Mouse (Mus musculus): ENCODE results near the gene Gm12355.
"Not testable (repeated sequence)": the region's sequence is repeated elsewhere in the genome, so short reads cannot be mapped to it uniquely, and the experiment has no call there.

Gm12355 gene

GRCm38 (mm10) chr11:98625611-98626410, at the start of gene Gm12355, which contains the start of gene Gsdma3:
TSS of gene Gm12355 (minus strand) at chr11:98625661.
TSS of gene Gsdma3 (plus strand) at chr11:98626360.
- no peak for DNase-seq (ENCODE audit: low spot score)

GRCm38 (mm10) chr11:98673136-98673535, 47.7 kb upstream of the Gm12355 start:
- DNase-seq (ENCODE audit: low spot score) = peak; percentile 59

DNA sequence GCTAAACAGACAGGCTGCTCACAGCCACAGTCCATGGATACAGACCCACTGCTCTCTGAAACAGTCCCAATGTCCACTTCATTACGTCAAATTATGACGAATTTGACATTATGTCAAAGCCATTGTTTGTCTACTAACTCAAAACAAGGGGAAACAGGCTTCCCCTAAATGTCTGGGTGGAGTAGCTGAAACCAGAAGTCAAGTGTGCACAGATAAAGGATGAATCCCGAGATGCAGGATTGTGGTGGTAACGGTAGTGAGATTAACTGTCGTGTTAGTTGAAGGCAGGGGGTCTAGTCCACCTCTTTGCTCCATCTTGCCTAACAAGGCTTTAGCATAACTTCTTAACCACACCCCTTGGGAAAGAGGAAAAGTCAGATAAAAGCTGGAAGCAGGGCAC, 47.0 kb upstream of the Gm12355 start:
- DNase-seq (ENCODE audit: low spot score) = no peak

GRCm38 (mm10) chr11:98671857-98672256, 46.4 kb upstream of the Gm12355 start:
- DNase-seq (ENCODE audit: low spot score) = peak; percentile 54

- no peak for DNase-seq (ENCODE audit: low spot score)
These were observed 45.9 kb upstream of the Gm12355 start for GRCm38 (mm10) chr11:98671284-98671815.

GRCm38 (mm10) chr11:98668984-98669383, 43.5 kb upstream of the Gm12355 start:
- DNase-seq (ENCODE audit: low spot score) = no peak

DNA sequence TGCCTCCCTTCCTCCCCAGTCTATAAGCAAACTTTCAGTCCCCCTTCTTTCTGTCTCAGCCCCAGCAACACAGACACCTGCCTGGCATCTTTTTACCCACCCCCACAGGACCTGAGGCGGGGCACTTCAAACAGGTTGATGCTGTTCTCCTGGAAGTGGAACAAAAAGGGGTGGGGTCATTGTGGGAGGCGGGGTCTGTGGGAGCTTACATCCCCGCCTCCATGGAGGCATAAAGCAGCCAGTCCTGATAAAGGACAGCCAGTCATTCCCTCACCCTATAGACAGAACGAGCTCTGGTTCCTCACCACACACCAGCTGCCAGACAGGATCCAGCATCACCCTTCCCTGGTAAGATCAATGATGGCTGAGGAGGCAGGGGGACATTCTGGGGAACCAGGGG, 38.6 kb upstream of the Gm12355 start, which contains the start of gene Gsdma:
Gsdma (plus strand) TSS at position 261 of the 400 bp plus-strand sequence.
- DNase-seq (ENCODE audit: low spot score) = no peak

DNA sequence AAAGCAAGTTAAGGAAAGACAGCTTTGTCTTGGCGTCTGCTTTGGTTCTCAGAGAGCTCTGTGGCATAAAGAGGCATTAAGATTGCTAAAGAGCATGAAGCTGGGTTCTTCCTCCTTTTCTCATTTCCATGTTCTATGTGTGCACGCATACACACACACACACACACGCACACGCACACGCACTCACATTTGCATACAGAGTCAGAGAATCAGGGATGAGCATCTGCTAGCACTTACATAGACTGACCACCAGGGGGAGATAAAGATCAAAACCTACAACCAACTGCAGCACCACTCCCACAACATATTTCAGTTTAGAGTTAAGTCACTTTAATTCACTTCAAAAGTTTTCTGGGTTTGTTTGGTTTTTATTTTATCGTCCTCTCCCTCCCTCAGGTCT, 35.1 kb upstream of the Gm12355 start:
- peak; percentile 36 for DNase-seq (ENCODE audit: low spot score)

DNA sequence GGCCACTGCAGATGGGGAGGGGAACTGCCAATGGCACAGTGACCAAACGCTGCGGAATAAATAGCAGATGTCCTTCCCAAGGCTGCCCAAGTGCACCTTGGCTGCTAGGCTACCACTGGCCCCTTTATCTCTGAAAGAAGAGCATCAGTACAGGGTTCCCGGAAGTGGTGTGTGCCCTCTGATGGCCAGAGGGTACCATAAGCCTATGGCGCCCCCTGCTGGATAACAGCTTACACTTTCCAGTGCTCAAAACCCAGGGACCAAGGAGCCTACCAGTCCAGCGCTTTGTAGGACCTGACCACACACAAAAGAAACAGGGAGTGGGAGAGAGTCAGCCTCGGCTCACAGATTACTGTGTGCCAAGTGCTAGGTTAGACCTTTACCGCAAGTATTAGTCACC, 29.6 kb upstream of the Gm12355 start:
- DNase-seq (ENCODE audit: low spot score) = peak; percentile 44

- DNase-seq (ENCODE audit: low spot score) = no peak
These were observed 21.0 kb upstream of the Gm12355 start, which contains the start of gene Gsdma2 for GRCm38 (mm10) chr11:98646459-98646858. TSS of gene Gsdma2 (plus strand) at chr11:98646759.

GRCm38 (mm10) chr11:98645946-98646345, 20.5 kb upstream of the Gm12355 start:
- DNase-seq (ENCODE audit: low spot score) = no peak

- no peak for DNase-seq (ENCODE audit: low spot score)
These were observed 19.3 kb upstream of the Gm12355 start for GRCm38 (mm10) chr11:98644757-98645156.

DNA sequence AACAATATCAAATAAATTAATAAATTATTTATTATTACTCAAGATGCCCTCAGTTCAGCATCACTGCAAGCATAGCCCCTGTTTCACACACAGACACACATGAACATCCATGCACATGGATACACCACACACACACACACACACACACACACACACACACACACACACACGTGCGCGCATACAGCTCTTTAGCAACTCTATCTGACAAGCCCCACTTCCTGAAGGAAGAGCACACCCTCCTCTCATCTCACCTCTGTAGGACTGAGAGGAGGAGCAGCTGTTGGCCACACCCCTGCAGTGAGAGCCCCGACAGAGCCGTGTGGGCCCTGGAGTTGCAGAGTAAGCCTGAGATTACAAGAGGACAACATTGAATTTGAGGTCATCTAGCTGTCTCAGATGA, 14.6 kb upstream of the Gm12355 start:
- DNase-seq (ENCODE audit: low spot score) = no peak

GRCm38 (mm10) chr11:98637501-98637900, 12.0 kb upstream of the Gm12355 start:
- DNase-seq (ENCODE audit: low spot score) = no peak

DNA sequence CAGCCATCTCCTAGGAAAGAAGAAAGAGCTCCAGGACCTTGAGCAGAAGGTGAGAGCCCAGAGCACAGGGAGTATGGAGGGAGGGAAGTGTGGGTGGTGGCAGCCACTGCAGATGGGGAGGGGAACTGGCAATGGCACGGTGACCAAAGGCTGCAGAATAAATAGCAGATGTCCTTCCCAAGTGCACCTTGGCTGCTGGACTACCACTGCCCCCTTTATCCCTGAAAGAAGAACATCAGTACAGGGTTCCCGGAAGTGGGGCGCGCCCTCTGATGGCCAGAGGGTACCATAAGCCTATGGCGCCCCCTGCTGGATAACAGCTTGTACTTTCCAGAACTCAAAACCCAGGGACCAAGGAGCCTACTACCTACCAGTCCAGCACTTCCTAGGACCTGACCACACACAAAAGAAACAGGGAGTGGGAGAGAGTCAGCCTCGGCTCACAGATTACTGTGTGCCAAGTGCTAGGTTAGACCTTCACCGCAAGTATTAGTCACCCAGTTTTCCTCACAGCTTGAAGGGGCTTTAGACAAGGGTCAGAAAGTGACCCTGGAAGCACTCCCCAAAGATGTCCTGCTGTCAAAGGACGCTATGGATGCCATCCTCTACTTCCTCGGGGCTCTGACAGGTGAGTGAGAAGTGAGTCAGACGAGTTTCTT, 10.0 kb upstream of the Gm12355 start:
- DNase-seq (ENCODE audit: low spot score) = peak; percentile 12

- DNase-seq (ENCODE audit: low spot score) = no peak
These were observed 5.2 kb upstream of the Gm12355 start for GRCm38 (mm10) chr11:98630646-98631045.

- no peak for DNase-seq (ENCODE audit: low spot score)
These were observed 3.2 kb upstream of the Gm12355 start for GRCm38 (mm10) chr11:98628706-98629105.

DNA sequence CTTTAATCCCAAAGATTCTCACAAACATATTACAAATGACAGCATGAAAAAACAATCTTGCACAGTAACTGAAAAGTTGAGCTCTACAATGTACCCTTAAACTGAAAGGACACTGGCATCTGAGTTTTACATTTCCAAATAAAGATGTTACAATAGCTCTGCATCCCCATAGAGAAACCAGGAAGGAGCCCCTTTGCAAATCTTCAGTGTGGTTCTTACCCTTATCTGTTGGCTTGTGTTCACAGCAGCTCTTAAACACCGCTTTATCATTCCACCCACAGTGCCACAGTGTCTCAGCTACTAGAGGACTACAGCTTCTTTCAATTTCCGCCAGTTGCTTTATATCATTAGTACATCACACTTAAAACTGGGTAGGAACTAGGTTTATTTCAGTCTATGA, 1.1 kb downstream of the Gm12355 start:
- DNase-seq (ENCODE audit: low spot score) = not testable (repeated sequence)

GRCm38 (mm10) chr11:98623981-98624380, 1.5 kb downstream of the Gm12355 start:
- DNase-seq (ENCODE audit: low spot score) = not testable (repeated sequence)

DNA sequence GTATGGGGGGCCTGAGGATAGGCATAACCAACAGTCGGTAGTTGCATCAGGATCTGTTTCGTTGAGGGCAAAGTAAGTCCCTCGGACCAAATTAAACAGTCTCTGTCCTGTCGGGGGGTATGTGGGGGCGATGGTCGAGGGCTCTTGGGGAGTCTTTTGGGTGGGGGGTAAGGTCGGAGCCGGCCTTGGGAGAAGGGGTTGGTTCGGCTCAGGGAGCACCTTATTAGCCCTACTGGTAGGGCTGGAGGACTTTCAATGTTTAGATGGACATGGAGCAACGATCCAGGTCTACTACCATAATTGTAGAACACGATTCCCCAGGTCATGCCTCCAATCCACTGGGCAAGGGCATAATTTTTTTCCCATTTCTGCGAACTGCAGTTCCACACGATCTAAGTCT, 4.7 kb downstream of the Gm12355 start:
- no peak for DNase-seq (ENCODE audit: low spot score)

- DNase-seq (ENCODE audit: low spot score) = no peak
These were observed 18.7 kb downstream of the Gm12355 start for GRCm38 (mm10) chr11:98606763-98607162.

DNA sequence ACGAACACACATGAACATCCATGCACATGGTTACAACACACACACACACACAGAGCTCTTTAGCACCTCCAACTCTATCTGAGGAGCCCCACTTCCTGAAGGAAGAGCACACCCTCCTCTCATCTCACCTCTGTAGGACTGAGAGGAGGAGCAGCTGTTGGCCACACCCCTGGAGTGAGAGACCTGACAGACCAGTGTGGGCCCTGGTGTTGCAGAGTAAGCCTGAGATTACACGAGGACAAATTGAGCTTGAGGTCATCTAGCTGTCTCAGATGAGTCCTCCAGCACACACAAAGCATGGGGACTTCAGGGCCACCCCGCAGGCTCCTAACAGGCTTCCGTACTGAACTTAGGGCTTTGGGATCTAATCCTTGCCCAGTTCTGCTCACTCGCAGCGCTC, 20.6 kb downstream of the Gm12355 start:
- DNase-seq (ENCODE audit: low spot score) = not testable (repeated sequence)

DNA sequence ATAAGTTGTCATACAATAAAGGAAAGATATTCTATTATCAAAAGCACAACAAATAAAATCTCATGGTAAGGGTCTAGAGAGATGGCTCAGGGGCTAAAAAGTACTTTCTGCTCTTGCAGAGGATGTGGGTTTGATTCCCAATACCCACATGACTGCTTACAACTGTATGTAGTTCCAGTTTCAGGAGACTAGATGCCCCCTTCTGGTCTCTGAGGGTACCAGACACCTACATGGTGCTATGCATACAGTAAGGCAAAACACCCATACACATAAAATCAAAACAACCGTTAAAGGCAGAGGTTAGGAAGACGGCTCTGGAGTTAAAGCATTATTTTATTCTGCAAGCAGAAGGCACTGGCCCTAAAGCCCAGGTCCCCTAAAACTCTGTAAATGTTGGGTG, 21.5 kb downstream of the Gm12355 start:
- DNase-seq (ENCODE audit: low spot score) = no peak

Data from urinary bladder, postnatal 14 days (tissue).